17 mouse cellular contexts compared by ENCODE assay signal in the genomic region with DNA sequence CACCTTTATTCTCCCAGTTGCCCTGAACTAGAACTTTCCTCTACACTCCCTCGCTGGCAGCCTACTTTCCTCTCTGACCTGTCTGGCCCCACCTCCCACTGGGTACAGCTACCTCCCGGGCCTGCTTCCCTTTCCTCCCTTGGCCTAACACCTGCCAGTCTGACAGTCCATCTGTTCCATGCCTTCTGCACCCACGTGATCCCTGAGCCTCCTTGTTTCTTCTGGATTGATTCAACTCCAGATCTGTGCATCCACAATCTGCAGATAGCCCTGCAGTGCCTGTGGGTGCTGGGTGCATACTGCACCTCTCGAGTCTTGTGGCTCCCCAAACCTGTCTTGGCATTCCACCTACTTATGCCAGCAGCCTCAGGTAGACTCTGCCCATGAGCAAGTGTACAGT. TPM values are rescaled to one million over a fixed set of nuclear protein-coding genes. Genes with fewer than 3 reads are reported as not detected.
DNase-seq lines count a peak whose midpoint lies in the region; ATAC-seq and TF ChIP-seq lines count a peak whose summit lies in the region.
"Had no signal": no experiment of that assay in that cellular context is flagged by ENCODE, and none has a peak within 500 bp of the region (broad histone marks: within the 10 kb centered on the region; RNA-seq: fewer than 3 reads in every experiment).

No protein-coding gene starts in this region.

- DNase-seq in left cerebral cortex, adult 18-20 months (ENCODE audit: low spot score in 2 of 2) = peak; percentile 58 to 71
- no peak for DNase-seq in left cerebral cortex, postnatal 14 days (ENCODE audit: low spot score in 2 of 2)
- DNase-seq in cerebellum, adult 2 months = peak; percentile 94 to 97
- peak; percentile 33 to 55 for DNase-seq in layer of hippocampus, adult 8-10 months (ENCODE audit: low spot score in 2 of 2)
- DNase-seq: forebrain, postnatal 0 days; liver; liver, postnatal 0 days; lung, postnatal 14 days had no signal

- 0 out of 2 replicates have a peak overlapping the region, but pooled peaks have one; percentile 43 for H3K27ac ChIP-seq in forebrain, embryonic 15.5 days (replicated peaks)
- no peak overlapping the region for H3K27ac ChIP-seq in forebrain, embryonic 13.5 days
- H3K27ac ChIP-seq in cerebellum, adult 2 months (ENCODE audit: insufficient read depth, low read length) = peak overlapping the region; percentile 84
- H3K27ac ChIP-seq: hindbrain, embryonic 14.5 days; intestine, embryonic 15.5 days had no signal

- H3K27me3 ChIP-seq in forebrain, embryonic 15.5 days = no peaks in the 10 kb centered on the region
- H3K27me3 ChIP-seq in forebrain, embryonic 13.5 days = no peaks in the 10 kb centered on the region
- no peaks in the 10 kb centered on the region for H3K27me3 ChIP-seq in cerebellum, adult 2 months (ENCODE audit: control insufficient read depth, insufficient read depth, low read length)
- H3K27me3 ChIP-seq: intestine, embryonic 15.5 days had no signal

- peaks cover 17% of the 10 kb centered on the region; the same call in 1 of the 2 replicates for H3K36me3 ChIP-seq in forebrain, embryonic 15.5 days
- H3K36me3 ChIP-seq in forebrain, embryonic 13.5 days (ENCODE audit: poor library complexity, severe bottlenecking) = peaks cover 68% of the 10 kb centered on the region
- H3K36me3 ChIP-seq: intestine, embryonic 15.5 days had no signal

- TF ChIP-seq CTCF in cerebellum, adult 2 months (IDR thresholded peaks at IDR 0.05; ENCODE audit: borderline replicate concordance, insufficient read depth, low read depth, low read length) = no peak; the same call in 1 of the 2 replicates

- H3K9me3 ChIP-seq in forebrain, embryonic 15.5 days = no peaks in the 10 kb centered on the region
- H3K9me3 ChIP-seq in forebrain, embryonic 13.5 days (replicated peaks) = no peaks in the 10 kb centered on the region
- H3K9me3 ChIP-seq: intestine, embryonic 15.5 days; megakaryocyte, embryonic 14.5 days had no signal

- no peak overlapping the region for H3K4me2 ChIP-seq in forebrain, embryonic 15.5 days (replicated peaks)
- H3K4me2 ChIP-seq in forebrain, embryonic 13.5 days = no peak overlapping the region
- H3K4me2 ChIP-seq: heart, embryonic 11.5 days; hindbrain, embryonic 14.5 days; intestine, embryonic 15.5 days had no signal

- no peak overlapping the region for H3K4me3 ChIP-seq in forebrain, embryonic 15.5 days
- no peak overlapping the region for H3K4me3 ChIP-seq in forebrain, embryonic 13.5 days
- H3K4me3 ChIP-seq in cerebellum, adult 2 months (replicated peaks; ENCODE audit: insufficient read depth, low read depth, low read length) = no peak overlapping the region
- H3K4me3 ChIP-seq: intestine, embryonic 15.5 days; megakaryocyte, embryonic 14.5 days had no signal

- no peak overlapping the region for H3K9ac ChIP-seq in forebrain, embryonic 15.5 days (replicated peaks)
- H3K9ac ChIP-seq in forebrain, embryonic 13.5 days = no peak overlapping the region
- H3K9ac ChIP-seq: forebrain, postnatal 0 days; hindbrain, embryonic 14.5 days; intestine, embryonic 15.5 days; liver, postnatal 0 days had no signal

- TF ChIP-seq POLR2A in cerebellum, adult 2 months (IDR thresholded peaks at IDR 0.05; ENCODE audit: borderline replicate concordance, insufficient read depth, low read length) = 0 out of 2 replicates have a peak, but pooled peaks have one; percentile 10

- no peak for ATAC-seq in forebrain, embryonic 15.5 days (replicated peaks)
- ATAC-seq in forebrain, embryonic 13.5 days = no peak
- no peak for ATAC-seq in granulocyte monocyte progenitor cell, adult 5-6 weeks (replicated peaks; ENCODE audit: poor library complexity, severe bottlenecking)
- no peak for ATAC-seq in erythroblast, adult 5-6 weeks (replicated peaks; ENCODE audit: low FRiP score, poor library complexity, severe bottlenecking)
- ATAC-seq: forebrain, postnatal 0 days; intestine, embryonic 15.5 days; liver, postnatal 0 days had no signal

- peaks cover 15% of the 10 kb centered on the region for H3K4me1 ChIP-seq in forebrain, embryonic 15.5 days
- H3K4me1 ChIP-seq in forebrain, embryonic 13.5 days = peaks cover 12% of the 10 kb centered on the region
- H3K4me1 ChIP-seq in cerebellum, adult 2 months (ENCODE audit: control insufficient read depth, insufficient read depth, low read length) = peaks cover 67% of the 10 kb centered on the region
- H3K4me1 ChIP-seq: intestine, embryonic 15.5 days had no signal

- intact Hi-C loops in left cerebral cortex, postnatal 14 days (cut with DNase I) = no loop called here

- WGBS in forebrain, embryonic 15.5 days = 58% methylated on average over 4 of the region's 4 CpGs
- 86% methylated on average over 4 of the region's 4 CpGs for WGBS in forebrain, embryonic 13.5 days
- 10% methylated on average over 4 of the region's 4 CpGs for WGBS in cerebellum, adult 2 months

RNA-seq across cellular contexts. Expression of gene Ccdc92, which starts 25.6 kb away (rescaled TPM):
- polyA plus RNA-seq in forebrain, embryonic 15.5 days (2015; fragmentation: Nextera tagmentation; extraction: Ambion mirVana) = 31.3 and 33.3 TPM in 2 replicates
- 21.3 and 22.9 TPM in 2 replicates for polyA plus RNA-seq in forebrain, embryonic 13.5 days (2015; fragmentation: Nextera tagmentation; extraction: Ambion mirVana)
- 10 to 100 TPM; 89.4 to 91.9 TPM for total RNA-seq in left cerebral cortex, adult 18-20 months (2021)
- total RNA-seq in left cerebral cortex, postnatal 14 days (2021) = 10 to 100 TPM; 52.1 to 53.0 TPM
- 183 and 200 TPM in 2 replicates for polyA plus RNA-seq in cerebellum, adult 2 months (2012; rRNA removed)
- 10 to 100 TPM; 70.4 to 76.4 (median 72.7) TPM for total RNA-seq in layer of hippocampus, adult 8-10 months (2022)
- not detected in 2 replicates for total RNA-seq in granulocyte monocyte progenitor cell, adult 5-6 weeks (2014; fragmentation: Nextera tagmentation)
- 0.36 TPM in 1 of 2 replicates, not detected in the other for total RNA-seq in granulocyte monocyte progenitor cell, adult 5-6 weeks (2017)
- not detected in 2 replicates for total RNA-seq in erythroblast, adult 5-6 weeks (2015; ENCODE audit: low replicate concordance)
- total RNA-seq in erythroblast, adult 5-6 weeks (2017; ENCODE audit: low replicate concordance) = not detected in 2 replicates
- total RNA-seq: common myeloid progenitor, adult 5-6 weeks had no signal

RNA-seq across cellular contexts. Expression of gene Zfp664, which starts 25.9 kb away (rescaled TPM):
- 122 and 129 TPM in 2 replicates for polyA plus RNA-seq in forebrain, embryonic 15.5 days (2015; fragmentation: Nextera tagmentation; extraction: Ambion mirVana)
- polyA plus RNA-seq in forebrain, embryonic 13.5 days (2015; fragmentation: Nextera tagmentation; extraction: Ambion mirVana) = 148 and 168 TPM in 2 replicates
- 10 to 100 TPM; 68.5 to 72.7 TPM for total RNA-seq in left cerebral cortex, adult 18-20 months (2021)
- total RNA-seq in left cerebral cortex, postnatal 14 days (2021) = 10 to 100 TPM; 55.7 to 60.3 TPM
- 67.2 and 72.9 TPM in 2 replicates for polyA plus RNA-seq in cerebellum, adult 2 months (2012; rRNA removed)
- 10 to 100 TPM; 60.6 to 73.4 (median 65.8) TPM for total RNA-seq in layer of hippocampus, adult 8-10 months (2022)
- 12.6 and 13.1 TPM in 2 replicates for total RNA-seq in granulocyte monocyte progenitor cell, adult 5-6 weeks (2014; fragmentation: Nextera tagmentation)
- 8.8 and 11.6 TPM in 2 replicates for total RNA-seq in granulocyte monocyte progenitor cell, adult 5-6 weeks (2017)
- total RNA-seq in erythroblast, adult 5-6 weeks (2015; ENCODE audit: low replicate concordance) = 3.3 and 3.8 TPM in 2 replicates
- 5.0 and 7.9 TPM in 2 replicates for total RNA-seq in erythroblast, adult 5-6 weeks (2017; ENCODE audit: low replicate concordance)

Comparison
In these comparisons a context has a peak if more than half of its experiments do, and no peak if none do; other contexts are left out.
1. DNase-seq: peak in left cerebral cortex, adult 18-20 months (2 of 2), cerebellum, adult 2 months (2 of 2) and layer of hippocampus, adult 8-10 months (2 of 2); none in left cerebral cortex, postnatal 14 days (0 of 2).
2. RNA of gene Ccdc92, which starts 25.6 kb away (total RNA-seq): 89.4 to 91.9 TPM in left cerebral cortex, adult 18-20 months, 70.4 to 76.4 TPM in layer of hippocampus, adult 8-10 months and 52.1 to 53.0 TPM in left cerebral cortex, postnatal 14 days; 0.36 TPM in granulocyte monocyte progenitor cell, adult 5-6 weeks and not detected in erythroblast, adult 5-6 weeks; every median in the first group is over 10 times any median in the second.
3. RNA of gene Zfp664, which starts 25.9 kb away (total RNA-seq): 68.5 to 72.7 TPM in left cerebral cortex, adult 18-20 months, 60.6 to 73.4 TPM in layer of hippocampus, adult 8-10 months and 55.7 to 60.3 TPM in left cerebral cortex, postnatal 14 days; 8.8 to 13.1 TPM in granulocyte monocyte progenitor cell, adult 5-6 weeks and 3.3 to 7.9 TPM in erythroblast, adult 5-6 weeks; every median in the first group is over 4 times any median in the second.